Mouse (Mus musculus) liver, postnatal 0 days (tissue): ENCODE data around the gene Espl1. TPM values are rescaled to one million over a fixed set of nuclear protein-coding genes. Genes with fewer than 3 reads are reported as not detected.

ENCODE experiments used
- ATAC-seq: fragments of 200-750 bp; cut with Nextera tagmentation; 2 replicates; pipeline ENCODE4 v1.8.0; 2017; ENCODE audit warnings: mild to moderate bottlenecking, moderate library complexity
- DNase-seq: peaks from one replicate; pipeline ENCODE4 v3.0.0-alpha.2; 2016
- H3K27ac ChIP-seq: fragments of 300-500 bp; sonication (generic); 2 replicates; pipeline ENCODE4 v1.5.1; 2014; ENCODE audit warnings: antibody characterized with exemption, moderate library complexity, mild to moderate bottlenecking, low read depth
- H3K27me3 ChIP-seq: fragments of 300-500 bp; sonication (generic); 2 replicates; pipeline ENCODE4 v1.6.1; 2014; ENCODE audit warnings: low read length, control low read depth, mixed read lengths; ENCODE audit not compliant: insufficient read depth
- H3K36me3 ChIP-seq: fragments of 300-500 bp; sonication (generic); replicated peaks from 2 replicates; pipeline ENCODE4 v1.6.1; 2014; ENCODE audit warnings: mild to moderate bottlenecking, control low read depth, low read length, moderate library complexity, mixed read lengths; ENCODE audit not compliant: insufficient read depth
- H3K4me1 ChIP-seq: fragments of 300-500 bp; sonication (generic); 2 replicates; pipeline ENCODE4 v1.6.1; 2014; ENCODE audit warnings: antibody characterized with exemption, mild to moderate bottlenecking, control low read depth; ENCODE audit not compliant: insufficient read depth
- H3K4me2 ChIP-seq: fragments of 300-500 bp; sonication (generic); 2 replicates; pipeline ENCODE4 v1.6.1; 2014; ENCODE audit warnings: low read depth, mild to moderate bottlenecking, low read length, moderate library complexity, mixed read lengths
- H3K4me3 ChIP-seq: fragments of 300-500 bp; sonication (generic); 2 replicates; pipeline ENCODE4 v1.5.1; 2014; ENCODE audit warnings: low read depth, low read length
- H3K9ac ChIP-seq: fragments of 300-500 bp; sonication (generic); replicated peaks from 2 replicates; pipeline ENCODE4 v1.6.1; 2014; ENCODE audit warnings: mild to moderate bottlenecking, moderate library complexity
- H3K9me3 ChIP-seq: fragments of 300-500 bp; sonication (generic); 2 replicates; pipeline ENCODE4 v1.6.1; 2016; ENCODE audit warnings: mild to moderate bottlenecking, control low read depth, low read length, mixed read lengths
- CTCF ChIP-seq: sonication (generic); IDR thresholded peaks from 2 replicates; pipeline ENCODE4 v1.5.1; 2016; ENCODE audit warnings: antibody characterized with exemption, low read depth
- EP300 ChIP-seq: IDR thresholded peaks from 2 replicates; pipeline ENCODE4 v1.6.1; 2016; ENCODE audit warnings: antibody characterized with exemption, low read depth, mild to moderate bottlenecking
- WGBS: fragments of 180-500 bp; shearing (Covaris S2); extraction: QIAGEN DNeasy Blood & Tissue Kit; methylation state at CpG from one replicate; pipeline ENCODE4 v1.1.7; 2014; ENCODE audit not compliant: insufficient replicate concordance; 5-methylcytosine and 5-hydroxymethylcytosine counted together
- polyA plus RNA-seq: library from polyadenylated mRNA; unstranded; fragments of >200 nt; fragmentation: Nextera tagmentation; extraction: Ambion mirVana; gene quantifications from 2 replicates; pipeline ENCODE4 v1.2.1, GENCODE M21; 2015

The Espl1 gene
- polyA plus RNA-seq, 1 experiment from 2014 or later, result 7.3 TPM

DNA sequence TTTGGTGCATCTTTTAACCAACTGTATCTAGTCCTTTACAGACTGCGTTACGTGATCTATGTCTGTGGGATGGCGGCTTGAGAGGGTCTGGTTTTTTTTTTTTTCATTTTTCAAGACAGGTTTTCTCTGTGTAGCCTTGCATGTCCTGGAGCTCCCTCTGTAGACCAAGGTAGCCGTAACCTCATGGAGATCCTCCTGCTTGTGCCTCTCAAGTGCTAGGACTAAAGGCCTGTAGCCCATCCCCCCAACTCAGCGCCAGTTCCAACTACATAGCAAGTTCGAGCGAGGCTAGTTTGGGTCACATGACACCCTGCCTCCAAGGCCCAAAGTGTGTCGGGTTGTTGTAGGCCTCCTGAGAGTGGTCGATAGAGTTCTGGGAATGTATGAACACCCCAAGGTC is 12.7 kb downstream of the Espl1 start:
- TF ChIP-seq CTCF (no peak), EP300 (no peak)

DNA sequence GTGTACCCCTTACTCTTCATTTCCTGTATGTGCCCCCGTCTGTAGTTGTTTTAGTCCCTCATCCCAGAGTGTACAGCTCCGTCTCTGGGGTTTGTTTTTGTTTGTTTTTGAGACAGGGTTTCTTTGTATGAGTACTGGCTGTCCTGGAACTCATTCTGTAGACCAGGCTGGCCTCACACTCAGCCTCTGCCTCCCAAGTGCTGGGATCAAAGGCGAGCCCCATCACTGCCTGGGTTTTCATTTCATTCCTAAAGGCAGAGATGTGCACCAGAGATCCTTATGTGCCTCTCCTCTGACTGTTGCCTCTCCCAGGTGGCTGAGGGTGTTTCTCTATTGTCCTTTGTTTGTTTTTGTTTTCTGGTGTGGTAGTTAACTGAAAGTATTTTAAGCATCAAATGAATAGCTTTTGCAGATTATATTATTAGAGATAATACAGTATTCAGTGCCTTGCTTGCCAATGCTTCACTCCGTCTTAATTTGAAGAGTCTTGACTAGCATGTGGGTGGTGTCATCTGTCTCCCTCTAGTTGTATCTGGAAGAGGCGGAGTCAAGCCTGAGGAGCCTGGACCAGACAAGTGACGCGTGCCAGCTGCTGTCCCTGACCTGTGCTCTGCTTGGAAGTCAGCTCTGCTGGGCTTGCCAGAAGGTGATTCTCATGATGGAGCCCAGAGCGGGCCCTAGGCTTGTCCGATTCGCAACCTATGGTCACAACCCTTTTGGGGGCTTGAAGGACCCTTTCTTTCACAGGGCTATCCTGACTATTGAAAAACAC is 14.2 kb downstream of the Espl1 start:
- DNase-seq (no peak), ATAC-seq (no peak)
- Histone ChIP-seq H3K36me3 (peaks cover 76% of the 10 kb centered on the region), H3K27ac (no peak overlapping the region), H3K4me2 (no peak overlapping the region), H3K9ac (no peak overlapping the region), H3K27me3 (no peaks in the 10 kb centered on the region), H3K4me3 (no peak overlapping the region), H3K9me3 (no peaks in the 10 kb centered on the region), H3K4me1 (0 out of 2 replicates have a peak, but pooled peaks cover 2% of the 10 kb centered on the region)
- no peak for TF ChIP-seq CTCF
- no peak for TF ChIP-seq EP300
- WGBS, result 83% methylated on average over 10 of the region's 10 CpGs

More for the DNA sequence above, 12.7 kb downstream of the Espl1 start:
- 91% methylated on average over 9 of the region's 9 CpGs for WGBS
- no peak overlapping the region for H3K4me3 ChIP-seq
- H3K9me3 ChIP-seq, result no peaks in the 10 kb centered on the region
- H3K36me3 ChIP-seq, result peaks cover 74% of the 10 kb centered on the region
- H3K9ac ChIP-seq, result no peak overlapping the region
- ATAC-seq (no peak), DNase-seq (no peak)
- H3K27me3 ChIP-seq, result no peaks in the 10 kb centered on the region
- H3K4me1 ChIP-seq, result 0 out of 2 replicates have a peak, but pooled peaks cover 2% of the 10 kb centered on the region
- H3K4me2 ChIP-seq, result no peak overlapping the region
- no peak overlapping the region for H3K27ac ChIP-seq

DNA sequence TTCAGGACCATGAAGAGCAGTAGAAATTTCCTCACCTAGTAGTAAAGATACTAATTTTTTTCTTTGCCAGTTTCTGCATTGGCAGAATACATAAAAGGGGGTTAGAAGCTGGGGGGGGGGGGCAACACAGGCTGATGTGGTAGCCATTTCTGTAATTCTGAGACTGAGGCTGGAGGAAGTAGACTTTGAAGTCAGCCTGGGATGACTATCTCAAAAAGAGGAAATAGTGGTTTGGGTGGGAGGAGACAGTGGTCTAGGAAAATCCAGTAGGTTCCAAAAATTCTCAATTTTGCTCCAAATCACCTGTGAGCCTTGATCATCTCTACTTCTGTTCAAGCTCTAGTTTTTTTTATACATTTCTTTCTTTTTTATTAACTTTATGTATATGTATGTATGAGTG is 15.4 kb downstream of the Espl1 start:
- Histone ChIP-seq H3K4me2 (no peak overlapping the region), H3K9ac (no peak overlapping the region), H3K9me3 (no peaks in the 10 kb centered on the region), H3K27me3 (no peaks in the 10 kb centered on the region), H3K4me3 (no peak overlapping the region), H3K36me3 (peaks cover 75% of the 10 kb centered on the region), H3K4me1 (no peaks in the 10 kb centered on the region), H3K27ac (no peak overlapping the region)
- TF ChIP-seq EP300, result no peak
- no peak for TF ChIP-seq CTCF
- DNase-seq (no peak), ATAC-seq (no peak)

DNA sequence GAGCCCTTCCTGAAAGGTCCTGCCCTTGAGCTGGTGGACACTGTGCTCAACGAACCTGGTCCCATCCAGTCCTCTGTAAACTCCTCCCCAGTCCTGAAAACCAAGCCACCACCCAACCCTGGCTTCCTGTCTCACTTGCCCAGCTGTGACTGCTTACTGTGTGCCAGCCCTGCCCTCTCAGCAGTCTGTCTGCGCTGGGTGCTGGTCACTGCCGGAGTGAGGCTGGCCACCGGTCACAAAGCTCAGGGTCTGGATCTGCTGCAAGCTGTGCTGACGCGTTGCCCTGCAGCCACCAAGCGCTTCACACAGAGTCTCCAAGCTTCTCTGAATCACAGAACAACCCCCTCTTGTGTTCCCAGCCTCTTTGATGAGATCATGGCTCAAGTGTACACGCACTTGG is 19.2 kb downstream of the Espl1 start:
- Histone ChIP-seq H3K9ac (no peak overlapping the region), H3K4me1 (no peaks in the 10 kb centered on the region), H3K27me3 (no peaks in the 10 kb centered on the region), H3K36me3 (peaks cover 77% of the 10 kb centered on the region), H3K9me3 (no peaks in the 10 kb centered on the region), H3K4me3 (no peak overlapping the region), H3K4me2 (no peak overlapping the region), H3K27ac (no peak overlapping the region)
- no peak for ATAC-seq
- no peak for DNase-seq
- WGBS, result 91% methylated on average over 8 of the region's 8 CpGs
- TF ChIP-seq EP300 (no peak), CTCF (no peak)

DNA sequence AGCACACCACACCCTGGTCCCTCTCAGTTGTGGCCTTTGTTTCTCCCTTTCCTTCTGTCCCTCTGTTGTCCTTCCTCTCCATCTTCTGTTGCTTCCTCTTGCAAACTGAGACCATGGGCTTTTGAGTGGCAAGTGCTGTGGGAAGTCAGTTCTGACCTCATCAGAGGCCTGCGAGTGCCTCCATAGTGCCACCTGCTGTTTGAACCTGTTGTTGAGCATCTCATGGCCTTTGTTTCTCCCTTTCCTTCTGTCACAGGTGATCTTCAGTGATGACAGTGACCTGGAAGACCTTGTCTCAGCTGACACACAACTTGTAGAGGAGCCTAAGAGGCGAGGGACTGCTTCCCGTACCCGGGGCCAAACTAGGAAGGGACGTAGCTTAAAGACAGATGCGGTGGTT is 20.2 kb downstream of the Espl1 start:
- H3K27me3 ChIP-seq, result no peaks in the 10 kb centered on the region
- H3K4me2 ChIP-seq, result no peak overlapping the region
- peaks cover 76% of the 10 kb centered on the region for H3K36me3 ChIP-seq
- DNase-seq, result peak; percentile 67
- H3K9ac ChIP-seq, result no peak overlapping the region
- no peak overlapping the region for H3K27ac ChIP-seq
- peak; percentile 13; the same call in 1 of the 2 replicates for ATAC-seq
- no peaks in the 10 kb centered on the region for H3K4me1 ChIP-seq
- TF ChIP-seq CTCF, result peak; percentile 82
- no peak for TF ChIP-seq EP300
- no peak overlapping the region for H3K4me3 ChIP-seq
- H3K9me3 ChIP-seq, result no peaks in the 10 kb centered on the region
- WGBS, result 86% methylated on average over 6 of the region's 6 CpGs

DNA sequence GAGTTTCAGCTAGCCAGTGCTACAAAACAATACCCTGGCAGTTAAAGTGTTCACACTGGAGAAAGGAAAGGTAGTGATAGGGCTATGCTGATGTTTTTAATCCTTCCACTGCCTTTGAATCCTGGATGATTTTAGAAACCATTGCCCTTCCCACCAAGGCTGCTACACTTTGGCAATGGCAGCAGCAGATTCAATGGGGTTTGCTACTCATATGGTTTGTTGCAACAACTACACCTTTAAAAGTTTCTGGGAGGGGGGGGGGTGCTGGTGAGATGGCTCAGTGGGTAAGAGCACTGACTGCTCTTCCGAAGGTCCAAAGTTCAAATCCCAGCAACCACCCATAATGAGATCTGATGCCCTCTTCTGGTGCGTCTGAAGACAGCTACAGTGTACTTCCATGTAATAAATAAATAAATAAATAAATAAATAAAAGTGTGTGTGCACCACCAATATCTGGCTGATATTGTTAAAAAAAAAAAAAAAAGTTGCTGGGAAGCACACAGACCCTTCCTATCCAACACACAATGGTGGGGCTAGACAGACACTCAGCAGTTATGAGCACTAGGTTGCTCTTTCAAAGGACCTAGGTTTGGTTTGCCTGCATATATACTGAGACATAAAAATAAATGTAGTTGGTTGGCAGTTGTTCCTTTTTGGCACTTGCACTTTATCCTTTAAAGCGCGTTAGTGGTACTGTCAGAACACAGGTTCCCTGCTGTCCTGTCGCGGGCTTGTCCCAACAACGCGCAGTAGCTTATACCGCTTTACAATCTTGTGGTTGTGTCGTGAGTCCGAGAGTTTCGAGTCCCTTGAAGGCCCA is 28.8 kb downstream of the Espl1 start:
- Histone ChIP-seq H3K27me3 (no peaks in the 10 kb centered on the region), H3K4me2 (peak overlapping the region; percentile 79; the same call in 1 of the 2 replicates), H3K9ac (no peak overlapping the region), H3K27ac (no peak overlapping the region), H3K4me1 (0 out of 2 replicates have a peak, but pooled peaks cover 5% of the 10 kb centered on the region), H3K9me3 (no peaks in the 10 kb centered on the region), H3K4me3 (no peak overlapping the region), H3K36me3 (peaks cover 33% of the 10 kb centered on the region)
- no peak for ATAC-seq
- DNase-seq, result no peak
- TF ChIP-seq EP300 (no peak), CTCF (0 out of 2 replicates have a peak, but pooled peaks have one; percentile 10)
- 72% methylated on average over 12 of the region's 12 CpGs for WGBS
